ENCODE assay signal across 9 mouse cellular contexts in genomic region chr7:139281195-139281594, GRCm38 (mm10). TPM values are rescaled to one million over a fixed set of nuclear protein-coding genes. Genes with fewer than 3 reads are reported as not detected.
DNase-seq lines count a peak whose midpoint lies in the region; ATAC-seq and TF ChIP-seq lines count a peak whose summit lies in the region.
"Had no signal": no experiment of that assay in that cellular context is flagged by ENCODE, and none has a peak within 500 bp of the region (broad histone marks: within the 10 kb centered on the region; RNA-seq: fewer than 3 reads in every experiment).

No protein-coding gene starts in this region.

- no peak overlapping the region for H3K9ac ChIP-seq in hindbrain, embryonic 11.5 days (ENCODE audit: low read depth, low read length)
- no peak overlapping the region for H3K9ac ChIP-seq in hindbrain, embryonic 13.5 days

- H3K9me3 ChIP-seq in hindbrain, embryonic 11.5 days (ENCODE audit: control insufficient read depth, low read length): no peaks in the 10 kb centered on the region
- H3K9me3 ChIP-seq in hindbrain, embryonic 13.5 days: no peaks in the 10 kb centered on the region

- no peaks in the 10 kb centered on the region for H3K36me3 ChIP-seq in hindbrain, embryonic 11.5 days (ENCODE audit: control insufficient read depth, insufficient read depth, low read length)
- no peaks in the 10 kb centered on the region for H3K36me3 ChIP-seq in hindbrain, embryonic 13.5 days

- H3K27ac ChIP-seq in hindbrain, embryonic 11.5 days (ENCODE audit: low read depth, low read length): no peak overlapping the region
- no peak overlapping the region for H3K27ac ChIP-seq in hindbrain, embryonic 13.5 days
- peak overlapping the region; percentile 35; the same call in 1 of the 2 replicates for H3K27ac ChIP-seq in bone marrow macrophage, adult 2 months (ENCODE audit: insufficient read depth, low read depth, low read length)

- peaks cover 2% of the 10 kb centered on the region; the same call in 1 of the 2 replicates for H3K27me3 ChIP-seq in hindbrain, embryonic 11.5 days (ENCODE audit: control insufficient read depth, insufficient read depth, low read length)
- H3K27me3 ChIP-seq in hindbrain, embryonic 13.5 days: no peaks in the 10 kb centered on the region

- WGBS in hindbrain, embryonic 11.5 days: 48% methylated on average over 2 of the region's 2 CpGs
- 38% methylated on average over 2 of the region's 2 CpGs for WGBS in hindbrain, embryonic 13.5 days

- no peak for TF ChIP-seq CTCF in bone marrow macrophage, adult 2 months (IDR thresholded peaks at IDR 0.05; ENCODE audit: low read depth, low read length)

- no peak overlapping the region for H3K4me3 ChIP-seq in hindbrain, embryonic 11.5 days (ENCODE audit: low read depth, low read length)
- H3K4me3 ChIP-seq in hindbrain, embryonic 13.5 days: no peak overlapping the region
- no peak overlapping the region for H3K4me3 ChIP-seq in bone marrow macrophage, adult 2 months (ENCODE audit: insufficient read depth, low read length)

- no peak for TF ChIP-seq POLR2A in bone marrow macrophage, adult 2 months (IDR thresholded peaks at IDR 0.05; ENCODE audit: borderline replicate concordance, low read depth, low read length)

- ATAC-seq in hindbrain, embryonic 11.5 days (ENCODE audit: low FRiP score): no peak
- ATAC-seq in hindbrain, embryonic 13.5 days (ENCODE audit: low FRiP score): no peak

- DNase-seq in hindbrain, embryonic 11.5 days (ENCODE audit: low spot score): peak; percentile 11
- DNase-seq in kidney, postnatal 25 days: peak; percentile 51 to 69
- DNase-seq in lung, postnatal 4 days: peak; percentile 34 to 47
- DNase-seq in testis, postnatal 10 days (ENCODE audit: low spot score): no peak
- no peak for DNase-seq in cerebellum, adult 11-12 months
- no peak for DNase-seq in frontal cortex, postnatal 25 days (ENCODE audit: low spot score in 2 of 2)
- DNase-seq: retina, postnatal 1 day had no signal

- H3K4me2 ChIP-seq in hindbrain, embryonic 11.5 days (replicated peaks; ENCODE audit: low read depth, low read length): no peak overlapping the region
- no peak overlapping the region for H3K4me2 ChIP-seq in hindbrain, embryonic 13.5 days

- H3K4me1 ChIP-seq in hindbrain, embryonic 11.5 days (replicated peaks; ENCODE audit: control insufficient read depth, insufficient read depth, low read length): no peaks in the 10 kb centered on the region
- peaks cover 24% of the 10 kb centered on the region for H3K4me1 ChIP-seq in hindbrain, embryonic 13.5 days (replicated peaks)
- peaks cover 33% of the 10 kb centered on the region for H3K4me1 ChIP-seq in bone marrow macrophage, adult 2 months (ENCODE audit: control insufficient read depth, insufficient read depth, low read length)

RNA-seq across cellular contexts. Expression of gene Pwwp2b, which starts 32.9 kb away (rescaled TPM):
- polyA plus RNA-seq in hindbrain, embryonic 11.5 days (2014; fragmentation: Nextera tagmentation; extraction: Ambion mirVana): 3.4 and 4.4 TPM in 2 replicates
- polyA plus RNA-seq in hindbrain, embryonic 13.5 days (2015; fragmentation: Nextera tagmentation; extraction: Ambion mirVana): 4.5 and 4.9 TPM in 2 replicates
- polyA plus RNA-seq in bone marrow macrophage, adult 2 months (2012; ENCODE audit: insufficient read depth, insufficient read length, missing spikeins): 11.4 and 13.0 TPM in 2 replicates

Comparison
In these comparisons a context has a peak if more than half of its experiments do, and no peak if none do; other contexts are left out.
1. DNase-seq: peak in hindbrain, embryonic 11.5 days (single experiment), kidney, postnatal 25 days (2 of 2) and lung, postnatal 4 days (2 of 2); none in testis, postnatal 10 days (single experiment), cerebellum, adult 11-12 months (single experiment) and frontal cortex, postnatal 25 days (0 of 2).